Mouse (Mus musculus) retina, adult 2 months (tissue): ENCODE measurements around the gene Chd6.
A peak's percentile ranks its signal among the peaks of the same experiment; 100 is the strongest.

ENCODE experiments used
- DNase-seq: peaks from one replicate; pipeline ENCODE4 v3.0.0-alpha.2; 2012; ENCODE audit warnings: low read depth, low spot score

Chd6 gene

GRCm38 (mm10) chr2:161108933-161109371 lies at the start of gene Chd6:
Chd6 (minus strand) TSS chr2:161109075.
- peak; percentile 99 for DNase-seq

- no peak for DNase-seq
Observed at GRCm38 (mm10) chr2:161150004-161150842, 41.3 kb upstream of the Chd6 start.

- no peak for DNase-seq
Observed at GRCm38 (mm10) chr2:161148428-161149020, 39.6 kb upstream of the Chd6 start.

DNA sequence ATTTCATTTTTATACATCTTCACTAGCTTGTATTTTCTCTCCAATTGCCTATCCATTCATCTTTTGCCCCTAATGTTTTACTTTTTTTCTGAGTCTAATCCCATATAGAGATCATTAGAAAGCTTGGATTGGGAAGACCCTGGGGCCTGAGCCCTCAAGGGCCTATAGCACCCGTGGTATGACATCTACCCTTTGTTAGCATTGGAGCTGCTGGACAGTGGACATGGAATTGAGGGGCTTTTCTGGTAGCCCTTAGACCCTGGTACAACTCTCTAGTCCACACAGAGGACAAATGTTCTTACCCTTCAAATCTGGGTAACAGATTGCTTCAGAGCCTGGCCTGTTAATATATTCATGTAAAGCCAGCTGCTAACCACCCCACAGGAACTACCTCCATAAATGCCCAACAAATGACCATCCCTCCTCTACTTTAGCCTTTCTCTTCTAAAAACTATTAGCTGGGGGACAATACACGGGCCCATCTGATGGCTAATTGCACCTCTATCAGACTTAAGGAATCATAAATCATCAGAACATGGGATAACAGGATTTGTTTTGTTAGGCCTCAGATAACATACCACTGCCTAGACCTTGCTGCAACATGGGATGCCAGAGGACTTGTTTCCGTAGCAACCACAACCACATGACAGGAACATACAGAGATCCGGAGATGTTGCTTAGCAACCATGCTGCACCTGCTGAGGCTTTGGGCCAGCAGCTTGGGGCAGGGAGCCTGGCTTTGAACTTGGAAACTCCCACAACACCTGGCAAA lies 39.0 kb upstream of the Chd6 start:
- no peak for DNase-seq

GRCm38 (mm10) chr2:161144799-161145198 lies 35.9 kb upstream of the Chd6 start:
- DNase-seq, result no peak

DNA sequence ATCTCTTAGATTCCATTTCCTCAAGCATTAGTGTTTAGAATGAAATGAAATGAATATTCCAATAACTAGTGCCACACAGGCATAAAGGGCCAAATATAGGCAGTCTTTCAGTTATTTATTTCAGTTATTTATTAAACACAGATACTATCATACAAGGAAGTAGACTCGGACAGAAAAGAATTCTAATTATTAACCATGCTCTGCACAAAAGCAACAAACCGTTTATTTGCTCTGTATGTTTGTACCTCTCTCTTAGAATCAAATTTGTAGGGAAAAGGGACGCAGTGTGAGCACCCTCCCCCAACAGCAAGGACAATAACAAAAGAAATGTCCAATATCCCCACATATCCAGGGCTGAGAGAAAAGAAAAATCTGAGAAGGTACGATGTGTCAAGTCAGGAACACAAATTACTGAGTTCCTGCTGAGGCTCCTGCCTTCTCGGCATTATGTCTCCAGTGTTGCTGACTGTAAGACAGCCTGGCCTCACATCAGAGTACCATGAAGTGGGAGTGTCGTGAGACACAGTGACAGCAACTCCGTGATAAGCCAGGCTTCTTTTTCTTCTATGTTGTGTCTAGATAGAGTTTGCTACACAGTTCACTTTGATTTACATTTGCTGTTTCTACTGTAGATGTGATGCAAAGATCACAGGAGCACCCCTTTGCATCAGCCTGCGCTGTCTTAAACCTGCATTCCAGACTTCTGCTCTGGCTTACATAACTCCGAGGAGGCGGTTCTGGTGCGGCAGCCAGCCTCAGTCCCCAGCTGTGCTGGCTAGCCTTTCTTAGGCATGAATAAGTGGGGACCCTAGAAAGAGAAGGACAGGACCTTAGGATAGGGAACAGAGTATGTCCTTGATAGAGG lies 30.0 kb upstream of the Chd6 start:
- DNase-seq, result no peak

DNA sequence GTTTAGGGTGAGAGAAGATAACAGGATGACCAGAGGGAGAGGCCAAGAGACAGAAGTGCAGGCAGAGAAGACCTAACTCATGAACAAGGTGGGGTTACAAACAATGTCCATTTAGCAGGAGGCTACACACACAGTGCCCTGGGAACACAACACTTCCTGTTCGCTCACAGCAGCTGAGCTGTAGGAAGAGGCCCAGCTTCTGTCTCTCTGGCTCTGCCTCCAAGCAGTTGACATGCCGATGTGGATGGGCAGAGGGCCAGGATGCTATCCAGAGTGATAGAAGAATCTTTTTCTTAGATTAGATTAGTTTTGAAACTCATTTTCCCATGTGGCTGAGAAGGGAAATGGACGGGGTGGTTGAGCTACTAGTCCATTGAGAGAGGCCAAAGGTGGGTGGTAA lies 28.1 kb upstream of the Chd6 start:
- DNase-seq, result no peak

DNA sequence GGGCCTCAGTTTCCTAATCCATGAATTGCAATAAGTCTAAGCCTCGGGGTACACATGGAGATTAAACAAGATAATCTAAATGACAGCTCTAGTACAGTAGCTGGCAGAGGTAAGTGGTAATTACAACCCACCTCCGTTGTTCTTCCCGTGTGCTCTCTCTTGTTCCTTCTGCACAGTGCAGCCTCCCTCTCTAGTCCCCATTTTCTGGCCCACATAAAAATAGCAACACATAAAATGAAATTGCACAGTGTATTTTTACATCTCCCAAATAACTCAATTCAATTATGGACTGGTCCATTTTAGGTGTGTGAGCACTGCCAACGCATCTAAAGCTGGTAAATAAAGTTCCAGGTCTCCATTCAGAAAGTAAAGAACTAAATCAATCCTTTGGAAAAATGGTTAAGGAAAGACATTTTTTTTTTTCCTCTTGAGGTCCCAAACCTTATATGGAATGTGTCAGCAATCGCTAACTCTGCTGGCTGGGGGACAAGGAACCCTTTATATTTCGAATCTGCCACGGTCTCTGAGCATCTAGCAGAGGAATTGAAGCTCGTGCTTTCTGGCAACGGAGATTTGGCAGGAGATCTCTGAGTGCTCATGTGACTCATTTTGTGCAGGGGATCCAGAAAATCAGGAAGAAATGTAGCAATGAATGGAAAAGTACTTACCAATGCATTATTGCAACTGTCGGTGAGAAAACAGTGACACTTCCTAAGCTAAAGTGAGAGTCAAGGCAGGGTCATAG lies 19.7 kb upstream of the Chd6 start:
- DNase-seq, result no peak

- DNase-seq, result no peak
Observed at GRCm38 (mm10) chr2:161112011-161112410, 3.1 kb upstream of the Chd6 start.

DNA sequence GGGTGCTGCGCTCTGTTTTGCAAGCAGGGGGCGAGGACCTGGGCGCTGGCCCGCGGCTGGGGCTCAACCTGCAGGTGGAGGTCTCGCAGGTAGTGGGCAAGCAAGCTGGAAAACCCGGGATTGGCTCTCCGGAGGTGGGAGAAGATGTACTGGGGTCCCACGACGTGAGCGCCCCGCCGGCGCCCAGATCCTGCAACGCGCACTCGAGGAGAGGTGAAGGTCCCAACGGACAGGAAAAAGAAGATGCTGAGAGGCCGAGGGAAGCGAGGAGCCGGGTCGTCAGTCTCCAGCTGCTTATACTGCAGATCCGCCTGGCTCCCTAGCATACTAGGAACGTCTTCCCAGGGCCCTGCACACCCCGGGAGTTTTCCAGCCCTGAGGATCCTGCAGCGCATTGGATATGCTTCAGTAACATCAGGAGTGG lies 535 bp upstream of the Chd6 start:
- DNase-seq, result no peak

DNA sequence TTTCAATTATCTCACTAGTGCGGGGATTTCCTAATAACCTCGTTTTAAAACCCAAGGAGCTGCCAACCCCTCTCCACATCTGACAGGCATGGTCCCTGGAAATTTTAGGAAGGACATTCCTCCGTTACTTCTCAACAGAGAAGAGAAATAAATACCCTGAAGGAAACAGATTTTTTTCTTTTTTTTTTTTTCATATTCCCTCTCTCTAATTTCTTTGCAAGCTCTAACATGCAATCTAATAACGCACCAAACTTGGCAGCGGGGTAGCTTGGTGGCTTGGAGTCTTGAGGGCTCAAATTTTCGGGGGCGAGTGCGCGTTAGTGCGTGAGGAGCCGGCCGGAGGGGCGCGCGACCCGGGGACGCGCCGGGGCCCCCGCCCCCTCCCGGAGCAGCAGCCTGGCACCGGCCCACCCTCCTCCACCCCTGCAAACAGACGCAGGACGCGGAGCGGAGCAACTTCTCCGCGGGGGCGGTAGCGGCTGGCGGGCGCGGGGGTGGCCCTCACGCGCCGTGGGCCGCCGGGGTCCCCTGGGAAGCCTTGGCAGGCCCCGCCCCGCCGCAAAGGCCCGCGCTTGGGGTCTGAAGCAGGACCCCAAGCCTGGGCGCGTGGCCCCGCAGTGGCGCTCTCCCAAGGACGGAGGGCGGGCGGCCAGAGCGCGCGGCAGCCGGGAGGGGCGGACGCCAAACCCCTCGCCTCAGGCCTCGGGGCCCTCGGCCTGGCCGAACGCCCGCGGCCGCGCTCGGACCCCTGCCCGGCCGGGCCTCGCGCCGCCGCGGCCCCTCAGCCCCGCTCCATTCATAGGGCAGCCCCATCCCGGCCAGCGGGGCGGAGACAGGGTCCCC lies 569 bp downstream of the Chd6 start:
- DNase-seq, result no peak

DNA sequence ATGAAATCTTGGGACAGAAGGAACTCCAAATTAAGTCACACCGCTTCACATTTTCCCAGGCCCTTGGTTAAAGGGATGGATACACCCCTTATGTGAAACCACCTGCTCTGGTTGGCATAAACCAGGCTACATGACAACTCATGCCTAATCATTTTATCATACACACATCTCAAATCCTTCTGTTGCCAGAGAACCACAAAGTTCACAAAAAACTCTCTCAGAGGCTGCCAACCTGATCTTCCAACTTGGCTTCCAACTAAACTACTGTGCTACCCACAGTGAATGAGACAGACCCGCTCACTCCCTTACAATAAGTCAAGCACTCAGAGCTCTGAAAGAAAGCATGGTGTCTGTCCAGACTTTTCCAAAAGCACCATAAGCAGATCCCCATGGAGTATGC lies 1.6 kb downstream of the Chd6 start:
- no peak for DNase-seq

DNA sequence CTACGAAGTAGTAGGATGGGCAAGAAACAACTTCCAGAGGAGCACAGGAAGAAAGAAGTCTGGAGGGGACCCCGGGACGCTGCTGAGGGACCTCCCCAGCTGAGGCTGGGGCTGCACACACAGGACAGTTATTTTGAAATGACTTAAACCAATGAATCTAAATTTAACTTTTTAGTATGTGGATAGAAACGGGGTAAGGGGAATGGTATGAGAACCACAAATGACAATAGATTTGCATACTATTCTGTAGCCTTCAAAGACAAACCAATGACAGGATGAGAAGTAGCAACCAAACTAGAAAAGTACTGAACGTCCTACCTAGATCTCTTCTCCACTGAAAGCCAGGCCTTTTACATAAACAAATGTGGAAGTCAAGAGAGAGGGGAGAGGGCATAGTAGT lies 5.1 kb downstream of the Chd6 start:
- DNase-seq, result no peak

- DNase-seq, result no peak
Observed at GRCm38 (mm10) chr2:161102102-161102501, 6.8 kb downstream of the Chd6 start.

DNA sequence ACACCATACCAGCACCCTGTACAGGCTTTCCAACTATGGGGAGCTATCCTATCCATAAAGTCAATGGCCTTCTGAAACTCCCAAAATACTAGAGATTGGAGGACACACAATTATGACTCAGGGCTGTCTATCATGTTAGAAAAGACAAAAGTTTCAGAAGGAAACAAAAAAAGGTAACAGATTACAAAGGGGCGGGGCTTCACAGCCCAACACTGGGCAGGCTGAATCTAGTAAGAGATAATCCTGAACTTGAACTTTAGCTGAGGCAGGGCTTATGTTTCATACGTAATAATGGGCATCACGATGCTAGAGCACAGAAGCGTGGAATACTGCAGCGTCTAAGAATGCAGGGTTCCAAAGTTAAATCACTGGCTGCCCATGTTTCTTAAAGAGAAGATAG lies 11.1 kb downstream of the Chd6 start:
- no peak for DNase-seq

- no peak for DNase-seq
Observed at GRCm38 (mm10) chr2:161090746-161091405, 18.0 kb downstream of the Chd6 start.

- no peak for DNase-seq
Observed at GRCm38 (mm10) chr2:161090200-161090599, 18.7 kb downstream of the Chd6 start.

DNA sequence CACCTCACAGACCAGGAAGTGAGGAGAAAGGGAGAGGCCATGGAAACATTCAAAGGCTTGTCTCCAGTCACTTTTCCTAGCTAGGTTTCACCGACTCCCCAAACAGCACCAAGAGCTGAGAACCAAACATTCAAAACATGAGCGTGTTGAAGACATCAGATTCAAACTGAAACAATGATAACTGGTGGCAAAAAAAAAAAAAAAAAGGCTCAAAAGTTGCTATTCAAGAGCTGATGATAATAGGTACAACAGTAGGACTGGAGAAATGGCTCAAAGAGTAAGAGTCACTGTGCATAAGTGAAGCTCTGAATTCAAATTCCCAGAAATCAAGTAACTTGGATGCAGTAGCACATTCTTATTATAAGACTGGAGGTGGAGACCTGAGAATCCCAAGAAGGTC lies 30.3 kb downstream of the Chd6 start:
- no peak for DNase-seq

DNA sequence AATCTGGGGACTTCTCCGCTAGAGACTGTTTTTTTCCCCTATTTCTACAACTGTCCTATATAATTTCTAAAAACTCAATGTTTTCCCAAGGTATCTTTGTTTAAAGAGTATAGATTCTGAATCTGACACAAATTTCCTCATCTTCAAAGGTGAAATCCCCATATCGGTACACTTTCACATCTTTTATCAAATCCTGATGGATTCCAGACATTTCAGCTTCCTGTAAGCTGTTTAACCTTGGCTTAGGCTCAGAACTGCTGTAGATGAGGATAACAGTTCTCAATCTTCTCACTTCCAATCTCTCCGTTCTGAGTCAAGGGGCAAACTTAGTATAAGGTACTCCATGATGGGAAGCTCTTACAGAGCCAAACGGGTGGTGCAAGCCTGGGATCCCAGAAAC lies 32.6 kb downstream of the Chd6 start:
- no peak for DNase-seq
